Mouse (Mus musculus): ENCODE measurements around the gene Tsga10ip.

Tsga10ip gene

DNA sequence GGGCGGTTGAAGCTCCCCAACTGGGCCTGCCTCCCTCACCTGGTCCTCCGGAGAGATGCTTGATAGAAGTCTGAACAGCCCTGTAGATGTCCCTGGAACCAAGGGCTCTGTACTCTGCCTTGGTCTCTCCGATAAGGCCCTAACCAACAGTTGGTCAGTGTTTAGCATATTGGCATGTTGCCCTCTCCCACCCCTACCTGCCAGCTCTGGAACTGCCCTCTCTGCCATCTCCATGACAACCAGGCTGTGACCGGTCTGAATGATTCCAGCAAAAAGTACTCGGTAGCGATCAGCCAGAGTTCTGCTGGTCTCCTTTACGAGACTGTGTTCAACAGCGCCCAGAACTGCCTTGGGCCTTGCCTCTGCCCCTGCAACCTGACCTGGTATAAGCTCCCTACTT, at the start of gene Tsga10ip:
Tsga10ip (minus strand) TSS at position 234 of the 400 bp plus-strand sequence.
- DNase-seq (ENCODE audit: low read depth in 2 of 2, low spot score in 2 of 2), result no peak

DNA sequence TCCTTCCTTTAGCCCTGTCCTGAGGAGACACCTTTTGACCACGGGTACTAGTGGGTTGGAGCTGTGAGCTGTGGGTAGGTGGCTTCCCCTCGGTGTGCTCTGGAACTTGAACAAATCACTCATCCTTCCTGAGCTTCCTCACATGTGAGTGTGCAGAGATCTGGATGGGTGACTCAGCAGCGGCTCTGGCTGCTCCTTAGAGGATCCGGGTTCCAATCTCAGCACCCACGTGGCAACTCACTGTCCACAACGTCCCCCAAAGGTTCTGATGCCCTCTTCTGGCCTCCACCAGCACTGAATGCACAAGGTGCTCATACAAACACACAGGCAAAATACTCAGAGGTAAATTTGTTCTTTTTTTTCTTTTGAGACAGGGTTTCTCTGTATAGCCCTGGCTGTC, 49.4 kb upstream of the Tsga10ip start:
- DNase-seq (ENCODE audit: low read depth in 2 of 2, low spot score in 2 of 2), result no peak

DNA sequence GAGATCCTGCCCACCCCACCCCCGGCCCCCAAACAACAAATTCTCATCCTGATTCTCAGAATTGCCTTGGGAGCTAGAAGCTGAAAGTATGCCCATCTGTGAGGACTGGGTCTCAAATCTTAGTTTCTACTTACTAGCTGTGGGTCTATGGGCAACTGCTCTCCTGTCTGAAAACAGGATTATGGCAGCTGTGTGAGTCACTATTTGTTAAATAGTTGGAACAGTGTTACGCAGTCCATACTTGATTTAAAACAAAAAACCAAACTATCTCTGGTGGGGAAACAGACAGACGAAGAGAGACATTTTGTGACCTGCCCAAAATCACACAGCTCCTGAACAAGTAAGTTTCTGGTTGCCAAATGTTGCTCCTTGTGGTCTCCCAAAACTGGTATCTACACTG, 47.3 kb upstream of the Tsga10ip start:
- DNase-seq (ENCODE audit: low read depth in 2 of 2, low spot score in 2 of 2), result no peak

DNA sequence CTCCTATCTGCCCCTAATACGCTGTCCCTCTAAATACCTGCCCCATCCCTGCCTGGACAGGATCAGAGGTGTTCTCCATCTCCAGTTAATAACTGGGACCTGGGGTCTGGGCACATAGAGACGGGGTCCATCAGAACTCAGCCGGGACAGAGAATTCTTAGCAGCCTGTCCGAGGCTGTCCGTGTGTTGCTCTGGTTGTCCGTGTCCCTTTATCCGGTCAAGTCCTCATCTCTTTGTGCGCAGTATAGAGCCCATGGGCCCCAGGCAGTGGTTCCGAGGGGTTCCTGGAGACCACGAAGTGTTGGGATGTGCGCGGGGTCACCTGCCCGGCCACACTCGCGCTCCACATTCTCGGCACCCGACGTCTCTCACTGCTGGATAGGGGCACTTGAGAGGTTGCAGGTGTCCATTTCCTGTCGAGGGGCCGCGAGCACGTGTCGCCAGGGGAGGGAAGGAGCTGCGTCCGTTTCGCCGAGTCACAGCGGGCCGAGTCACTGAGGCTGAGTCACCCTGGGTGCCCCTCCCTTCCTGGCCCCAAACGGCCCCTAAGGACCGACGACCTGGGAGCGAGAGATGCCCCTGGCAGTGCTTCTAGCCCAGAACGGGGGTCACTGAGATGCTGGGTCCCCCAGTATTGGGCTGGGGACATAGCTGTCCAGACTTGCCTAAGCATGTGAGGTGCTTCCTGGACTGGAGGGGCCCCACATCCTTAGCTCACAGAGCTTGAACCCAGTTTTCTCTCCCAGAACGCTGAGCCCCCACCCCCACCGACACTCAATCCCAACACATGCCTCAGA, 46.2 kb upstream of the Tsga10ip start:
- no peak for DNase-seq (ENCODE audit: low read depth in 2 of 2, low spot score in 2 of 2)

DNA sequence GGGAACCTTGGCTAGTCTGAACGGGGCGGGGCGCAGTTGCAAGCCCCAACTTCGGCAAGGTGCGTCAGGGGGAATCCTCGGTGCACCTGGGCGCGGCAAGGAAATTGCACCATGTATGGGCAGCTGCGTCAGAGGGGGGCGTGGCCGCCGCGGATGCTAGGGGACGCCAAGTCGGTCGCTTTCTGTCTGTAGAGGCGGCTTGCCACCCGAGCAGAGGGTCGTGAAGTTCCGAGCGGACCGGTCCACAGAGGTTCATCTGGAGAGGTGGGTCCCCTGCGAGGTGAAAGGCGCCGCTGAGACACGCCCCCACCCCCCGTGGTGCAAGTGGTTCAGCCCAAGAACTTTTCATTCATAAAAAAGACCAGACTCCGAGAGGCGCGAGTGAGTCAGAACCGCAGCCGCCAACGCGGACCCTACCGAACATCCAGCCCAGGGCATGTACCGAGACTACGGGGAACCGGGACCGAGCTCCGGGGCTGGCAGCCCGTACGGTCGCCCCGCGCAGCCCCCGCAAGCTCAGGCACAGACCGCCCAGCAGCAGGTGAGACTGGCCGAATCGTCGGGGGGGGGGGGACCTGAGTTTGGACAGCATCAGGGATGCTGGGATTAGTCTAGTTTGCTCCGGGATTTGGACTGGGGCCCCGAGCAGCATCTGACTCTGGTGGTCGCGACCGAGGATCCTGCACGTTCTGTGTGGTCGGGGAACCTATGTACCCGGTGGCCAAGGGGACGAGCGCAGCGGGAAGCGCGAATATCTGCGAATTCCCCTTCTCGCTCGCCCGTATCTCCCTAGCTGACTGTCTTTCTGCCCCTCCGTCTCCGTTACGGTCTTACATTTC, 45.4 kb upstream of the Tsga10ip start, which contains the start of gene Fosl1:
Fosl1 (plus strand) TSS at position 33 of the 839 bp plus-strand sequence.
- peak; percentile 68 to 82 for DNase-seq (ENCODE audit: low read depth in 2 of 2, low spot score in 2 of 2)

DNA sequence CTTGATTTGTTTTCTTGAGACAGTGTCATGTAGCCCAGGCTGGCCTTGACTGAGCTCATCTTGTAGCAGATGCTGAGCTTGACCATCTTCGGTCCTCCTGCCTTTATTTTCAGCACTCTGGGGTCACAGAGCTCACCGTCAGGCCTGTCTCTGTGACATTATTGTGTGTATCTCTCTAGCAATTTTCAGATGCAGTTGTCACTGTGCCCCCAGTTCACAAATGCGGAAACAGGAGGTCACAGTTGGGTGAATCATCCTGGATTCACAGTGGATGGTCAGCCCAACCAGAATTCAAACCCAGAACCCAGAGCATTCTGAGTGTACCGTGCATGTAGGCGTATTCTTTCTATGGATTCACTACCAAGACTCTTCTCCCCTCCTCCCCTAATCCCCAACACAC, 43.4 kb upstream of the Tsga10ip start:
- DNase-seq (ENCODE audit: low read depth in 2 of 2, low spot score in 2 of 2), result no peak

DNA sequence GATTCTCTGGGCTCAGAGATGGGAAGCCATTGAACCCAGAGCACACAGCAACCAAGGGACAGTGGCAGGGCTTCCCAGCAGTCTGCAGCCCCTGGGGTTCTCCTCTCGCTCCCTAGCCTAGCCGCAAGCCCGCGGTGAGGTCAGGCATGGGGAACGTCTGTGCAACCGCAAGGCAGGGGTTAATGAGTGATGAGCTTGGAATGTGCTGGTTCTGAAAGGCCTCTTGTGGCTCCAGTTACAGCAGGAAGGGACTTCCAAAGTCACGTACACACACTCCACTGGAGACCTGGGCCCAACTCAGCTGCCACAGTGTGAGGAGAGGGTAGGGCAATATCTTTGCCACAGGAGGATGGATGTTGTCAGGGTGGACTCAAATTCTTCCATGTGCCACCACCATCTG, 42.6 kb upstream of the Tsga10ip start:
- DNase-seq (ENCODE audit: low read depth in 2 of 2, low spot score in 2 of 2), result no peak

DNA sequence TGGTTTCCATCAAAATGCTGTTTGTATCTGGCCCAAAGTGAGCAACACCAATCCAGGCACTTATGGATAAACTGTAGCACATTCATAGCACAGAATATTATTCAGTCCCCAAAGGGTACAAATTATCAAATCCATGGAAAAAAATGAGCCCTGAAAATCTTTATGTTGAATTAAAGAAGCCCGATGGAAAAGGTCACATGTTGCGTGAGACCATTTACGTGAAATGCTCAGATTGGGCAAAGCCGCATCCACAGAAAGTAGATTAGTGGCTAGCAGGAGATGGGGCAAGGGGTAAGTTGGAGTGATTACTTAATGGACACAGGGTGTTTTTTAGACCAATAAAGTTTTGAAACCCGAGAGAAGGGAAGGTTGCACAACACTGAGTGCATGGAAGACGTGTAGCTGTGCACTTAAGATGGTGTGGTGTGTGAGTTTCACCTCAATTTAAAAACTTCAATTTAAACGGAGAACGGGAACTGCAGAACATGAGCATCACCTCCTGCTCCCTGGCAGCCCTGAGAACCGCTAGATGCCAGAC, 42.1 kb upstream of the Tsga10ip start:
- DNase-seq (ENCODE audit: low read depth in 2 of 2, low spot score in 2 of 2), result no peak

DNA sequence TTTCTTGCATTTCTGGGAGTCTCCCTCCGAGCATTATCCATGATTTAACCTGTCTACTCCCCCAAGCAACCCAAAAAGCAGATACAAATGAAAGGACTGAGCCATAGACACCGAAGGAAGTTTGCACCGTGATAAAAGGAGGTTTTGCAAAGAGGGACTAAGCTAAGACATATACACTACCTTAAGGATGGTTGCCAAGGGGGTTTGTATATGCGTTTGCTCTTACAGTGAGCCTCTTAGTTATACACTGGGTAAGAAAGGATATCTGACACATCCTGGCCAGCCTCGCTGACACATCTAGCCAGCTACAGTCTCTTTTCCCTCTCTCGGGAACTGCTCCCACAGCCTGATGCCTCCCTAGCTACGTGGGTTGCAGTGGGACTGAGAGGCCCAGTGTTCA, 31.6 kb upstream of the Tsga10ip start:
- DNase-seq (ENCODE audit: low read depth in 2 of 2, low spot score in 2 of 2), result no peak

DNA sequence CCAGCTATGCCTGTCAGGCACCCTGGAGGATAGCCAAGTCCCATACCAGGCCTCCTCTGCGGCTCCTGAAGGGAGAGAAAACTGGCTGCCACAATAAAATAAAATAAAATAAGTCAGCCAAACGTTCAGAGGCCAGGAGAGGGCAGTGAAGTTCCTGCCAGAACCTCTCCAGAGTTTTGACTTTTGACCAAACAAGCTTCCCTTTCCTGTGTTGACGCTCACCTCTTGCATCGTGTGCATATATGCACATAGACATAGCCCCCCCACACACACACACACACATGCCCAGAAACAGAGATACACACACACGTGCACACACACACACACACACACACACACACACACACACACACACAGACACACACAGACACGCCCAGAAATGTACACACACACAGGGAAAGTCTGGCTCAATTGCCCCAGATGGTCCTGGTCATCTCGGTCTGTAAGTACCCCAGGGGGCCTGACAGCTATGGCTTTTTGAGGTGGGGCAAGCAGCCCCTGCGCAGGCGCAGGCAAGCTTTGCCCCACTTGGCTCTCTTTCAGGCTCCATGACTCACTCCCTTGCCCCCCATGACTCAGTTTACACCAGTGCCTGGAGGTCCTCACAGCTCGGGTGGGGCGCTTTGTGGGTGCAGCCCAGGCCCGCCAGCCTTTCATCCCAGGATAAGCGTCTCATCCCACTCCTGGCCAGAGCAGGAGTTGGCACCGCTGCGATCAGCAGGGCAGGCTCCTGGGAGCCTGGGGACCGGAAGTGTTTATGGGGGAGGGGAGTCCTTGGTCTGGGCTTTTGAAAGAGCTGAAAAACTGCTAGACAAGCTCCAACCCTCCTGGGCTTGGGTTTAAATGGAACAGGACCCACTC, 30.9 kb upstream of the Tsga10ip start:
- peak; percentile 33 to 56 for DNase-seq (ENCODE audit: low read depth in 2 of 2, low spot score in 2 of 2)

DNA sequence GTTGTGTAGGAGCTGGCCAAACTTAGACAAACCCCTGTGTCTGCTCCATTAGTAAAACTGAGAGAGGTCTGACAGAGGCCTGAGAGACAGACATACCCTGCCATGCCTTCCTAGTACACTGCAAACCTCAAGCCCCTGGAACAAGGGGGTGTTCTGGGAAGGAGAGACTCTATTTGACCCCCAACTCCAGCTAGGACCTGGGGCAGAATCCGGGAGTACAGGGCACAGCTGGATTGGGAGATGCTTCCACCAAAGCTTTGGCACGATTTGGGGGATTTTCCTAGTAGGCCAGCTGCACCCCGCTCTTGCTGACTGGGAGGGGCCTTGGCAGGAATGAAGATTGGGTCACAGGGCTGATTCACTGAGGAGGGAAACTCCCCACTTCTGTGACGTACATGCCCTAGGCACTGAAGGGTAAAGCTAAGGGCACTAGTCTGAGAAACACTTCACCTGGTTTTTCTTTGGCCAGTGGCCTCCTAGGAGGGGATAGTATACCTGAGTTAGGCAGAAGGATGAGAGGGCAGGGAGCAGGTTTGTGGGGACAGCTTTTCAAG, 29.7 kb upstream of the Tsga10ip start:
- no peak for DNase-seq (ENCODE audit: low read depth in 2 of 2, low spot score in 2 of 2)

DNA sequence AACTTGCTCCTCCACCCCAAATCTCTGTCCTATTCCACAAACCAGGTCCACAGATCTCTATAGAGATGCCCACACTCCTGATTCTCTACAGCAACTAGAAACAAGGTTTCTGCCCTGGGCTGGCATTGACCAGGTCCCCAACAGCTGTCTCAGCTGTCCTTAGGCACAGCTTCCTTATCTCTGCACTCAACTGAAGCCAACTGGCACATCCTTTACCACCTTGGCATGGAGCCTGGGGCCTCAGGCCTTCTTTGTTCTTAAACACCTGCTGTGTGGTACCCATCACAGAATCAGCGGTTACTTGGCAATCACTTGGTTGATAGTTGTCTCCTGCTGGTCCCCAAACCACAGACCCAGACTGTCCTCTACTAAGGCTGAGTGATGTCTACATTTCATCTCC, 28.1 kb upstream of the Tsga10ip start:
- no peak for DNase-seq (ENCODE audit: low read depth in 2 of 2, low spot score in 2 of 2)

DNA sequence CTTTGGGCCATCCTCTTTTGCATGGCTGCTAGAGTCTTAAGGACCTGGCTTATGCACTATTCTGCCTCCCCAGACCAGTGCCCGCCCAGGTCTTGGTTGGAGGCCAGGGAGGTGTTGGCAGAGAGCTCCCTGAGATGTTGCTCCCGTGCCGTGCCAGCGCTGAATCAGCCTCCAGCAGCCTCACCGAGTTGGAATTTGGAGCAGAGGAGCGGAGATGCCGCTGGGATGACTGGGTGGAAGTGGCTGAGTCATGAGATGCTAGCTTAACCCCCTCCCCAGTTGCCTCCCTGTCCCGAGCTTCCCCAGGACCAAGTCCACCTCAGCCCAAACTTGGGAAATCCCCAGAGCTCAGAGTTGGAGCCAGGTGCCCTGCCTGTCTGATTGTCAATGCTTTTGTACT, 27.5 kb upstream of the Tsga10ip start:
- DNase-seq (ENCODE audit: low read depth in 2 of 2, low spot score in 2 of 2), result no peak

DNA sequence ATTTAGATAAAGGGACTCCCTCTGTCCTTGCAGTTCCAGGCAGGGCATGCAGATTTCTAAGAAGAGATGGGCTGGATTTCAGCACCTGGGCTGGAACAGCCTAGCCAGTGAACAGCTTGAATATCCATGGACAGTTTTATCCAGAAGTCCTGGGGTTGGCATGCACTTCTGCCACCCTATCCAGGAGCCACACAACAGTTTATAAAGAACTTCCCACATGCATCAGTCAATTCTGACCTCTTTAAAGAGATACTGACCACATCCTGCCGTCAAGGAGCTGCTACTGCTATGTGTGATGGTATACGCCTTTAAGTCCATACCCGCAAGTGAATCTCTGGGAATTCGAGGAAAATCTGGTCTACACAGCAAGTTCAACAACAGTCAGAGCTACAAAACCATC, 26.9 kb upstream of the Tsga10ip start:
- DNase-seq (ENCODE audit: low read depth in 2 of 2, low spot score in 2 of 2), result no peak

DNA sequence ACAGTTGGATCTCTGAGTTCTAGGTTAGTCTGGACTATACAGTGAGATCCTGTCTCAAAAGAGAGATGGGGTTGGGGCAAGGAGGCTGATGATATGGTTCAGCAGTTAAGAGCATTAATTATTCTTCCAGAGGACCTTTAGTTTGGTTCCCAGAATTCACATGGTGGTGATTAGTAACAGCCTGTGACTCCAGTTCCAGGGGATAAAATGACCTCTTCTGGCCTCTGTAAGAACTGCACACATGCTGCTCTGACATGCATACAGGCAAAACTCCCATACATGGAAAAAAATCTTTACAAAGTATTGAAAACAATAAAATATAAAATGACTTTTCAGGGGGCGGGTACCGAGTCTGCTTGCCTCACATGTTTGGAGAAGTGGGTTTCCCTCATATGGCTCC, 25.8 kb upstream of the Tsga10ip start:
- peak in 1 of 2 experiments; percentile 56 for DNase-seq (ENCODE audit: low read depth in 2 of 2, low spot score in 2 of 2)

DNA sequence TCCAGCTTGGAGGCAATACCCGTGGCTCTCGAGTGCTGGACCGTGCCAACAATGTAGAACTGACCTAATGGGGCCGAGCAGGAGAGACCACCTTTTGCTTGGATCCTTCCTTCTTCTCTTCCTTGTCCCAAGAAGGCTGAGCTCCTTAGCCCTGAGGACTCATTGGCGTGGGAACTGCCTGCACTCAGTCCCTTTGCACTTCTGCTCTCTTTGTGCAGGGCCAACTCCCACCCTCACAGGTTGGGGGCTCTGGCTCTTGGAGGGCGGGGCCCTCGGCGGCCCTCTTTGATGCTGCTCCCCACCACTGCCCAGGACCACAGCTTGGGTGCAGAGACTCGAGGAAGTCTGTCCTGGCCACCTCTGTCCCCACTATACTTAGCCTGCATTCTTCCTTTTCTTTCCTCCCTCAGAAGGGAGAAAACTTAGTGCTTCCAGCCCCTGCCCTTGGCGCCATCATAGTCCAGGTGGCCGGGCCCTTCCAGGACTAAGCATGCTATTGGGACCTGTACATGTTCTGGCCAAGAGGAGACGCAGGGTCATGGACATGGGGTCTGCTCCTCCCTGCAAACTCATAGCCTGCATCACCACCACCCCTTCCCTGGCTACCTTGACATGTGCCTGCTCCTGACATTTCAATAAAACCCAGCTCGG, 24.4 kb upstream of the Tsga10ip start:
- no peak for DNase-seq (ENCODE audit: low read depth in 2 of 2, low spot score in 2 of 2)

DNA sequence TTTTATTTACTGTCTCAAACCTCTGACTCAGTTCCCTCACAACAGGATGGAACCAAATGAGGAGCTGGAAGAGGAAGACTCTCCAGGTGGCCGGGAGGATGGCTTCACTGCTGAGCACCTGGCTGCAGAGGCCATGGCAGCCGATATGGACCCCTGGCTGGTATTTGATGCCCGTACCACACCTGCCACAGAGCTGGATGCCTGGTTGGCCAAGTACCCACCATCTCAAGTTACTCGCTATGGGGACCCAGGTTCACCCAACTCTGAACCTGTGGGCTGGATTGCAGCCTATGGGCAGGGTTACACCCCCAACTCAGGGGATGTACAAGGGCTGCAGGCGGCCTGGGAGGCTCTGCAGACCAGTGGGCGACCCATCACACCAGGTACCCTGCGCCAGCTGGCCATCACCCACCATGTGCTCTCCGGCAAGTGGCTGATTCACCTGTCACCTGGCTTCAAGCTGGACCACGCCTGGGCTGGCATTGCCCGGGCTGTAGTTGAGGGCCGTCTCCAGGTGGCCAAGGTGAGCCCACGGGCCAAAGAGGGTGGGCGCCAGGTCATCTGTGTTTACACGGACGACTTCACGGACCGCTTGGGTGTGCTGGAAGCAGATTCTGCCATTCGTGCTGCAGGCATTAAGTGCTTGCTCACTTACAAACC, 23.7 kb upstream of the Tsga10ip start:
- no peak for DNase-seq (ENCODE audit: low read depth in 2 of 2, low spot score in 2 of 2)

DNA sequence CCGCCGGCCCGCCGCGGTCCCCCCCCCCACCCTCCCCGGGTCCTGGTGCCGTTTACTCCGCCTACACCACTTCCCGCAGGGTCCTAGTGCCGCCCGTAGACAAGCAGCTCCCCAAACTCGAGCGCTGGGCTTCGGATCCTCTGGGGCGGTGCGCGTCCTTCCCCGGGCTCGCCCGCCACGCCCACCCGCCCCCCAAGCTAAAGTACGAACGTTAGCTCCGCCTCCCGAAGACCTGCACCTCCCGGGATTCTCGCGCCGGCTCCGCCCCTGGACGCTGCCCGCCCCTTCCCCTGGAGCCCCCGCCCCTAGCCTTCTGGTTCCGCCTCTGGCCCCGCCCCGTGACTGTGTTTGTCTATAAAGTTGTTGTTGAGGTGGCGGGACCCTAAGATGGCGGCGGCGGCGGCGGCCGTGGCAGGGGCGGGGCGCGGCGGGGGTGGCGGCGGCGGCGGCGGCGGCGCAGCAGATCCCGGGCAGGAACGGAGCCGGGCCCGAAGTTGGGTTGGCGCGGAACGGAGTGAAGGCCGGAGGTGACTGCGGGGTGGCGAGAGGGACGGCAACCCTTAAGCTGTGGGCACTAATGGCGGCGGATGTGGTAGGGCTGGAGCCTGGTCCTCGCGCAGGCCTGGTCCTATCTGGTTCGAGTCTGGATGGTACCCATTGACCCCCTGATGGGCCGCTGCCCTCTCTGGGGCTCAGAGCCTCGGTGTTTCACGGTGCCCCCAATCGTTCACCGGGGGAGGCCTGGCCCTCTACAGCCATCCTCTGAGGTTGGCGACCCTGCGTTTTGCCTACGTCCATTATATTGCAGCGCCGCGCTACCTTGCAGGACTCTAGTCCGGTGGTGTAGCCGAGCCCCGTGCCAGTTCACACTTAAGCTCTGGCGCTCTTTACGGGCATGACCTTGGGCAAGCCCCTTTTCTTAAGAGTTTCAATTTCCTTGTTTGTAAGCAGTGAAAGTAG, 22.7 kb upstream of the Tsga10ip start, which contains the start of the genes Drap1 and AI837181:
Drap1 (minus strand) TSS at position 198 of the 960 bp plus-strand sequence.
AI837181 (plus strand) TSS at position 363 of the 960 bp plus-strand sequence.
- peak; percentile 90 to 92 for DNase-seq (ENCODE audit: low read depth in 2 of 2, low spot score in 2 of 2)

Measured in CD8-positive naive resting alpha-beta T cell, adult 2 months (primary cell).